Mouse (Mus musculus) MEL (cell line): ENCODE measurements at regions not wholly inside any gene's neighbourhood (a gene's known extent, or its start where the extent isn't known, plus 50 kb on each side); places are given as distances from the start of the nearest gene placed in this dataset.

ENCODE experiments used
- DNase-seq: peaks from one replicate; pipeline ENCODE4 v3.0.0; 2011; ENCODE audit warnings: low read depth, low spot score
- H3K27ac ChIP-seq: 2 replicates; pipeline ENCODE4 v1.5.1; 2012; ENCODE audit warnings: low read depth, mild to moderate bottlenecking, control low read depth, low read length, moderate library complexity; ENCODE audit not compliant: control insufficient read depth
- H3K27me3 ChIP-seq, 2 experiments: fragments of 150-350 bp in 1 of 2; sonication (generic) in 1 of 2; 2 replicates each; pipeline ENCODE4 v1.6.1; 2012; ENCODE audit warnings: low read length in 2 of 2, mild to moderate bottlenecking in 2 of 2, improper control_type of control experiment in 1 of 2, moderate library complexity in 1 of 2; ENCODE audit not compliant: insufficient read depth in 2 of 2, control insufficient read depth in 1 of 2
- H3K36me3 ChIP-seq, 2 experiments: 2 replicates each; pipeline ENCODE4 v1.6.1; 2012 to 2014; ENCODE audit warnings: low read length in 2 of 2, improper control_type of control experiment in 1 of 2, inconsistent platforms in 1 of 2, mild to moderate bottlenecking in 1 of 2; ENCODE audit not compliant: insufficient read depth in 2 of 2, control insufficient read depth in 1 of 2
- H3K4me1 ChIP-seq, 2 experiments: fragments of 150-350 bp in 1 of 2; sonication (generic) in 1 of 2; 2 replicates each; pipeline ENCODE4 v1.6.1; 2012; ENCODE audit warnings: low read length in 2 of 2, improper control_type of control experiment in 1 of 2, mild to moderate bottlenecking in 1 of 2; ENCODE audit not compliant: insufficient read depth in 2 of 2, control insufficient read depth in 1 of 2
- H3K4me3 ChIP-seq, 2 experiments: fragments of 150-350 bp in 1 of 2; sonication (generic) in 1 of 2; 2 replicates each; pipeline ENCODE4 v1.5.1; 2012; ENCODE audit warnings: low read depth in 2 of 2, low read length in 2 of 2, mild to moderate bottlenecking in 2 of 2, moderate library complexity in 2 of 2, control low read depth in 1 of 2, improper control_type of control experiment in 1 of 2; ENCODE audit not compliant: control insufficient read depth in 1 of 2, insufficient read depth in 1 of 2
- H3K79me2 ChIP-seq: 2 replicates; pipeline ENCODE4 v1.6.1; 2012; ENCODE audit warnings: mild to moderate bottlenecking, low read length, moderate library complexity; ENCODE audit not compliant: control insufficient read depth, poor library complexity, insufficient read depth
- H3K9ac ChIP-seq: 2 replicates; pipeline ENCODE4 v1.6.1; 2012; ENCODE audit warnings: low read depth, mild to moderate bottlenecking, control low read depth, low read length, moderate library complexity; ENCODE audit not compliant: control insufficient read depth, poor library complexity, severe bottlenecking
- H3K9me3 ChIP-seq: fragments of 150-350 bp; sonication (generic); replicated peaks from 2 replicates; pipeline ENCODE4 v1.6.1; 2012; ENCODE audit warnings: mild to moderate bottlenecking, low read length, improper control_type of control experiment, moderate library complexity; ENCODE audit not compliant: insufficient read depth
- CHD1 ChIP-seq: IDR thresholded peaks from 2 replicates; pipeline ENCODE4 v1.6.1; 2012; ENCODE audit warnings: low read depth, mild to moderate bottlenecking, inconsistent platforms, low read length, improper control_type of control experiment
- CTCF ChIP-seq, 3 experiments: IDR thresholded peaks in 2 of 3; conservative IDR thresholded peaks in 1 of 3; 2 replicates each; pipeline ENCODE4 v1.5.1; 2011 to 2012; ENCODE audit warnings: low read length in 3 of 3, low read depth in 2 of 3, mild to moderate bottlenecking in 2 of 3, improper control_type of control experiment in 1 of 3, inconsistent platforms in 1 of 3, mixed read lengths in 1 of 3, moderate library complexity in 1 of 3; ENCODE audit not compliant: control insufficient read depth in 1 of 3, insufficient read depth in 1 of 3, poor library complexity in 1 of 3, severe bottlenecking in 1 of 3
- JUND ChIP-seq: IDR thresholded peaks from 2 replicates; pipeline ENCODE4 v1.6.1; 2011; ENCODE audit warnings: low read depth, mild to moderate bottlenecking, improper control_type of control experiment, low read length
- MAX ChIP-seq: IDR thresholded peaks from 2 replicates; pipeline ENCODE4 v1.6.1; 2011; ENCODE audit warnings: low read length, improper control_type of control experiment
- MYB ChIP-seq: IDR thresholded peaks from 2 replicates; pipeline ENCODE4 v1.6.1; 2011; ENCODE audit warnings: mild to moderate bottlenecking, low read depth, low read length, improper control_type of control experiment
- NELFE ChIP-seq: IDR thresholded peaks from 2 replicates; pipeline ENCODE4 v1.6.1; 2011; ENCODE audit warnings: low read depth, low read length, improper control_type of control experiment
- RAD21 ChIP-seq: IDR thresholded peaks from 2 replicates; pipeline ENCODE4 v1.6.1; 2011; ENCODE audit warnings: mild to moderate bottlenecking, low read depth, low read length, improper control_type of control experiment
- RCOR1 ChIP-seq: IDR thresholded peaks from 2 replicates; pipeline ENCODE4 v1.6.1; 2012; ENCODE audit warnings: low read depth, mild to moderate bottlenecking, inconsistent platforms, low read length, improper control_type of control experiment
- TAL1 ChIP-seq: IDR thresholded peaks from 2 replicates; pipeline ENCODE4 v1.6.1; 2012; ENCODE audit warnings: mild to moderate bottlenecking, inconsistent platforms, low read length, moderate library complexity, mixed read lengths
- TCF12 ChIP-seq: IDR thresholded peaks from 2 replicates; pipeline ENCODE4 v1.6.1; 2014; ENCODE audit warnings: low read depth, mild to moderate bottlenecking, inconsistent platforms, low read length, improper control_type of control experiment, moderate library complexity
- USF1 ChIP-seq: IDR thresholded peaks from 2 replicates; pipeline ENCODE4 v1.6.1; 2014; ENCODE audit warnings: low read depth, mild to moderate bottlenecking, inconsistent platforms, low read length, improper control_type of control experiment, moderate library complexity
- ZC3H11A ChIP-seq: IDR thresholded peaks from 2 replicates; pipeline ENCODE4 v1.6.1; 2012; ENCODE audit warnings: low read depth, mild to moderate bottlenecking, inconsistent platforms, low read length, improper control_type of control experiment
- ZMIZ1 ChIP-seq: IDR thresholded peaks from 2 replicates; pipeline ENCODE4 v1.6.1; 2012; ENCODE audit warnings: low read depth, mild to moderate bottlenecking, inconsistent platforms, low read length, improper control_type of control experiment, moderate library complexity

DNA sequence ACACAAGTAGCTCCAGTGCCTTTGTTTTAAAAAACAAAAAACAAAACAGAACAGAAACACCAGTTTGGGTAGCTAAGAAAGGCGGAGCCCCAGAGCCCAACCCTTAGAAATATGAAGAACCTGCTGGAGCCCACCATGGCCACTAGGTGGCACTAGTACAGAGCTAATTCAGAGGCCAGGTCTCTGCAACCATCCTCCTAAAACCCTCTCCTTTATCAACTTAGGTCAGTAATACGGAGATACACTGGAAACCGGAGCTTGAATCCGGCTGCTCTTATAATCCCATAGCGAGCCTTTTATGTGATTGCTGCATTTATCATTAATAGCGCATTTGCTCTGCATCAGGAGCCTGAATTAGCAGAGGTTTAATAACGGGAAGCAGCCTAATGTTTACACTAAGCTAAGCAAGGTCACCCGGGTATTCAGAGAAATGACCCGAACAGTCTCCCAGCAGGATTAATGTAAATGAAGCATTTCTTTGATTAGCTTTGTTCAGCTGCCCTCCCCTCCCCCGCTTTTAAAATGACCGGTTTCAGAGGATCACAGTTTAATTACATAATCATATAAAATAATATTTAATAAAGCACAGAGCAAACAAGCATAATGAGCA lies 53.9 kb upstream of the Gm21915 start:
- DNase-seq = peak; percentile 32
- Histone ChIP-seq H3K27ac (no peak overlapping the region), H3K4me3 (no peak overlapping the region), H3K36me3 (no peaks in the 10 kb centered on the region)
- TF ChIP-seq TAL1 = no peak
- peak; percentile 55 to 63 (median 57) for TF ChIP-seq CTCF (IDR thresholded peaks at IDR 0.05 in 2 of 3, conservative IDR thresholded peaks at IDR 0.05 in 1 of 3; ENCODE audit: control insufficient read depth in 1 of 3, insufficient read depth in 1 of 3, low read depth in 2 of 3, low read length in 3 of 3, poor library complexity in 1 of 3, severe bottlenecking in 1 of 3)
- TF ChIP-seq JUND = no peak
- TF ChIP-seq ZC3H11A = peak; percentile 25; the same call in 1 of the 2 replicates
- no peak for TF ChIP-seq MAX
- TF ChIP-seq RAD21 = peak; percentile 36
- no peak for TF ChIP-seq TCF12
- TF ChIP-seq, all 39 proteins: peak for 3
- Histone ChIP-seq H3K9me3 (no peaks in the 10 kb centered on the region), H3K4me1 (no peaks in the 10 kb centered on the region), H3K9ac (no peak overlapping the region), H3K27me3 (no peaks in the 10 kb centered on the region), H3K79me2 (no peaks in the 10 kb centered on the region)

DNA sequence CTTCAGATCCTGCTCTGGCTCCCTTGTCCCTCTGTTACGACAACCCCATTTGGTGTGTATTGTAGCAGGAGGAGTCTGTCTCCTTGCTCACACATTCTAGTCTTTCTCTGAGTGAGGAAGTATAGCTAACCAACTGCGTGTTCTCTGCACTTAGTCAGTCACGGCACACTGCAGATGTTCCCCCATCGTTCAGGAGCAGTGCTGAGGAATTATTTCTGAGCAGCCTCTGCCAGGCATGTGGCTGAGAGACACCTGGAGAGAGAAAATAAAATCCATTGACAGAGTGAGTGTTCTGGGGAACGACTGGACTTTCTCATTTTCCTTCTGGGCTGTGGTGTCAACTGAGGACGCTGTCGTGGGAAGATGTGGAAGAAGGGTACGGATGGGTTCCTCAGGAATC lies 54.5 kb upstream of the Gm21915 start:
- DNase-seq = no peak
- Histone ChIP-seq H3K4me1 (no peaks in the 10 kb centered on the region), H3K27me3 (no peaks in the 10 kb centered on the region)
- no peak for TF ChIP-seq ZMIZ1
- no peak for TF ChIP-seq USF1
- no peak for TF ChIP-seq RCOR1
- no peak for TF ChIP-seq TCF12
- TF ChIP-seq, all 39 proteins: peak for 0
- Histone ChIP-seq H3K36me3 (no peaks in the 10 kb centered on the region), H3K9me3 (no peaks in the 10 kb centered on the region), H3K4me3 (no peak overlapping the region), H3K9ac (no peak overlapping the region), H3K27ac (no peak overlapping the region), H3K79me2 (no peaks in the 10 kb centered on the region)

DNA sequence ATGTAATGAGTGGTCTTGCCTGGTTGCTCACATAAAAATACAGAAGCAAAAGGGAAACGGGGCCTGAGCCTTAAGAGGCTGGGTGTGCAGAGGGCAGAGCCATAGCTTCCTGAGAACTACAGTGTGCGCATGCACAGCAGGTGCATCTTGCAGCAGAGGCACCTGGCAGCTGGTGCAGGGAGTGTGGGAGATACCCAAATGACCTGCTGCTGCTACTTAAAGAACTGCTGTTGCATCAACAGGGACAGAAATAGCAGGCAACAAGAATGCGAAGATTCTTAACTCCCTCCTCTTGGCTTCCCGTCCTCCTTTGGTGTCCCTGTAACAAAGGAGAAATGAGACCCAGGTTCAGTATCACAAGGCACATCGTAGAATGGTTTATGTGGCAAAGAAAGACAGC lies 56.3 kb upstream of the Gm21915 start:
- Histone ChIP-seq H3K79me2 (no peaks in the 10 kb centered on the region), H3K9ac (no peak overlapping the region), H3K4me1 (no peaks in the 10 kb centered on the region), H3K9me3 (no peaks in the 10 kb centered on the region), H3K27ac (no peak overlapping the region), H3K4me3 (no peak overlapping the region), H3K27me3 (no peaks in the 10 kb centered on the region), H3K36me3 (no peaks in the 10 kb centered on the region)
- no peak for DNase-seq
- no peak for TF ChIP-seq NELFE
- TF ChIP-seq MYB = no peak
- TF ChIP-seq ZC3H11A = no peak
- no peak for TF ChIP-seq CHD1
